In genomic region chr16:20098375-20098727, GRCm38 (mm10) we compare ENCODE assay signal across 8 mouse cellular contexts. TPM values are rescaled to one million over a fixed set of nuclear protein-coding genes. Genes with fewer than 3 reads are reported as not detected.
DNase-seq lines count a peak whose midpoint lies in the region; ATAC-seq and TF ChIP-seq lines count a peak whose summit lies in the region.

No protein-coding gene starts in this region.

- H3K4me1 ChIP-seq in heart, embryonic 12.5 days (replicated peaks), result no peaks in the 10 kb centered on the region; the same call in 1 of the 2 replicates
- H3K4me1 ChIP-seq in E14TG2a.4 (replicated peaks; ENCODE audit: low read depth, low read length), result peaks cover 6% of the 10 kb centered on the region
- H3K4me1 ChIP-seq in forebrain, embryonic 15.5 days, result peaks cover 10% of the 10 kb centered on the region
- peaks cover 2% of the 10 kb centered on the region; the same call in 1 of the 2 replicates for H3K4me1 ChIP-seq in liver, embryonic 16.5 days (ENCODE audit: control insufficient read depth, low read depth, low read length)

- no peak for ATAC-seq in heart, embryonic 12.5 days (ENCODE audit: insufficient number of reproducible peaks, low FRiP score)
- no peak for ATAC-seq in forebrain, embryonic 15.5 days (replicated peaks)
- no peak for ATAC-seq in liver, embryonic 16.5 days (ENCODE audit: low read depth)

- peak overlapping the region; percentile 63 for H3K4me2 ChIP-seq in heart, embryonic 12.5 days
- H3K4me2 ChIP-seq in forebrain, embryonic 15.5 days (replicated peaks), result peak overlapping the region; percentile 73
- peak overlapping the region; percentile 82 for H3K4me2 ChIP-seq in liver, embryonic 16.5 days (ENCODE audit: low read depth, low read length)

- peak overlapping the region; percentile 96 for H3K9ac ChIP-seq in heart, embryonic 12.5 days
- peak overlapping the region; percentile 99 for H3K9ac ChIP-seq in forebrain, embryonic 15.5 days (replicated peaks)
- peak overlapping the region; percentile 76 for H3K9ac ChIP-seq in liver, embryonic 16.5 days (ENCODE audit: low read depth, low read length)

- TF ChIP-seq CTCF in E14TG2a.4 (conservative IDR thresholded peaks at IDR 0.05; ENCODE audit: low read length), result no peak

- peak overlapping the region; percentile 87 for H3K4me3 ChIP-seq in heart, embryonic 12.5 days
- peak overlapping the region; percentile 99 for H3K4me3 ChIP-seq in E14TG2a.4 (replicated peaks; ENCODE audit: low read length)
- peak overlapping the region; percentile 87 for H3K4me3 ChIP-seq in forebrain, embryonic 15.5 days
- peak overlapping the region; percentile 90 for H3K4me3 ChIP-seq in liver, embryonic 16.5 days (ENCODE audit: low read depth, low read length)

- H3K27me3 ChIP-seq in heart, embryonic 12.5 days (replicated peaks), result no peaks in the 10 kb centered on the region
- no peaks in the 10 kb centered on the region for H3K27me3 ChIP-seq in E14TG2a.4 (ENCODE audit: insufficient read depth, low read length)
- no peaks in the 10 kb centered on the region for H3K27me3 ChIP-seq in forebrain, embryonic 15.5 days
- H3K27me3 ChIP-seq in liver, embryonic 16.5 days (ENCODE audit: control insufficient read depth, insufficient read depth, low read depth, low read length), result no peaks in the 10 kb centered on the region

- peaks cover 11% of the 10 kb centered on the region for H3K36me3 ChIP-seq in heart, embryonic 12.5 days
- H3K36me3 ChIP-seq in E14TG2a.4 (ENCODE audit: insufficient read depth, low read length), result peaks cover 34% of the 10 kb centered on the region
- peaks cover 11% of the 10 kb centered on the region for H3K36me3 ChIP-seq in forebrain, embryonic 15.5 days
- H3K36me3 ChIP-seq in liver, embryonic 16.5 days (ENCODE audit: control insufficient read depth, insufficient read depth), result no peaks in the 10 kb centered on the region

- H3K9me3 ChIP-seq in heart, embryonic 12.5 days (replicated peaks), result peaks cover under 1% of the 10 kb centered on the region; the same call in 1 of the 2 replicates
- peaks cover 44% of the 10 kb centered on the region for H3K9me3 ChIP-seq in E14TG2a.4 (ENCODE audit: low read length)
- H3K9me3 ChIP-seq in forebrain, embryonic 15.5 days, result peaks cover 1% of the 10 kb centered on the region; the same call in 1 of the 2 replicates
- no peaks in the 10 kb centered on the region for H3K9me3 ChIP-seq in liver, embryonic 16.5 days (replicated peaks; ENCODE audit: control insufficient read depth, low read length)

- DNase-seq in heart, postnatal 4 days, result no peak
- no peak for DNase-seq in urinary bladder, postnatal 25 days (ENCODE audit: low spot score)
- DNase-seq in thymus, adult 18-20 months, result no peak
- no peak for DNase-seq in spleen, adult 18-20 months

- 6% methylated on average over 4 of the region's 4 CpGs for WGBS in heart, embryonic 12.5 days
- 5% methylated on average over 4 of the region's 4 CpGs for WGBS in forebrain, embryonic 15.5 days
- WGBS in liver, embryonic 16.5 days (ENCODE audit: insufficient replicate concordance), result 4% methylated on average over 4 of the region's 4 CpGs

- H3K27ac ChIP-seq in heart, embryonic 12.5 days (ENCODE audit: poor library complexity, severe bottlenecking), result peak overlapping the region; percentile 99; the same call in 1 of the 2 replicates
- H3K27ac ChIP-seq in forebrain, embryonic 15.5 days (replicated peaks), result peak overlapping the region; percentile 99
- H3K27ac ChIP-seq in liver, embryonic 16.5 days (ENCODE audit: low read length), result peak overlapping the region; percentile 94

RNA-seq across cellular contexts. Expression of gene Klhl24, which starts 1.0 kb away (rescaled TPM):
- polyA plus RNA-seq in heart, embryonic 12.5 days (2016; fragmentation: Nextera tagmentation; extraction: Ambion mirVana), result 48.9 and 49.7 TPM in 2 replicates
- 100 to 1,000 TPM in 1 of 2 experiments, 10 to 100 TPM in 1; 96.1 to 104 TPM for total RNA-seq in heart, postnatal 4 days (2021)
- 71.5 and 75.6 TPM in 2 replicates for polyA plus RNA-seq in forebrain, embryonic 15.5 days (2015; fragmentation: Nextera tagmentation; extraction: Ambion mirVana)
- polyA plus RNA-seq in liver, embryonic 16.5 days (2015; fragmentation: Nextera tagmentation; extraction: Ambion mirVana), result 5.9 and 7.1 TPM in 2 replicates

RNA-seq across cellular contexts. Expression of gene Yeats2, which starts 42.5 kb away (rescaled TPM):
- polyA plus RNA-seq in heart, embryonic 12.5 days (2016; fragmentation: Nextera tagmentation; extraction: Ambion mirVana), result 33.3 and 33.5 TPM in 2 replicates
- total RNA-seq in heart, postnatal 4 days (2021), result 10 to 100 TPM; 36.0 to 36.2 TPM
- polyA plus RNA-seq in forebrain, embryonic 15.5 days (2015; fragmentation: Nextera tagmentation; extraction: Ambion mirVana), result 24.3 and 30.2 TPM in 2 replicates
- polyA plus RNA-seq in liver, embryonic 16.5 days (2015; fragmentation: Nextera tagmentation; extraction: Ambion mirVana), result 3.8 and 4.4 TPM in 2 replicates
